Mouse (Mus musculus) kidney, adult 2 months (tissue): ENCODE measurements around the gene Ttf1. TPM values are rescaled to one million over a fixed set of nuclear protein-coding genes. Genes with fewer than 3 reads are reported as not detected.

ENCODE experiments used
- DNase-seq: peaks from one replicate; pipeline ENCODE4 v3.0.0; 2021
- H3K27ac ChIP-seq: fragments of 200-500 bp; 2 replicates; pipeline ENCODE4 v1.5.1; 2012; ENCODE audit warnings: low read depth, low read length, control low read depth, inconsistent platforms; ENCODE audit not compliant: insufficient read depth
- H3K27me3 ChIP-seq: fragments of 200-500 bp; replicated peaks from 2 replicates; pipeline ENCODE4 v1.6.1; 2012; ENCODE audit warnings: mild to moderate bottlenecking, moderate library complexity, low read length, inconsistent platforms; ENCODE audit not compliant: control insufficient read depth, insufficient read depth
- H3K36me3 ChIP-seq: fragments of 200-500 bp; 2 replicates; pipeline ENCODE4 v1.6.1; 2012; ENCODE audit warnings: mild to moderate bottlenecking, moderate library complexity, low read length, inconsistent platforms; ENCODE audit not compliant: control insufficient read depth, insufficient read depth
- H3K4me1 ChIP-seq: fragments of 200-500 bp; 2 replicates; pipeline ENCODE4 v1.6.1; 2011; ENCODE audit warnings: low read length; ENCODE audit not compliant: control insufficient read depth, insufficient read depth
- H3K4me3 ChIP-seq: fragments of 200-500 bp; 2 replicates; pipeline ENCODE4 v1.5.1; 2011; ENCODE audit warnings: mild to moderate bottlenecking, low read depth, low read length, control low read depth; ENCODE audit not compliant: insufficient read depth
- CTCF ChIP-seq: fragments of 200-500 bp; conservative IDR thresholded peaks from 2 replicates; pipeline ENCODE4 v1.5.1; 2011; ENCODE audit warnings: low read depth, mild to moderate bottlenecking, control low read depth, low read length, moderate library complexity, mixed read lengths; ENCODE audit not compliant: insufficient read depth, insufficient read length
- POLR2A ChIP-seq: fragments of 200-500 bp; IDR thresholded peaks from one replicate; pipeline ENCODE4 v1.6.1; 2011; ENCODE audit warnings: low read depth, low read length, control low read depth
- WGBS: fragments of 180-500 bp; shearing (Covaris S2); methylation state at CpG from one replicate; pipeline ENCODE4 v1.1.7; 2018; 5-methylcytosine and 5-hydroxymethylcytosine counted together
- polyA plus RNA-seq: library from polyadenylated mRNA; depleted of rRNA; stranded (reverse); fragments of >200 nt; gene quantifications from 2 replicates; pipeline ENCODE4 v1.2.3, GENCODE M21; 2012

The Ttf1 gene
- polyA plus RNA-seq, 1 experiment: 5.6 TPM

DNA sequence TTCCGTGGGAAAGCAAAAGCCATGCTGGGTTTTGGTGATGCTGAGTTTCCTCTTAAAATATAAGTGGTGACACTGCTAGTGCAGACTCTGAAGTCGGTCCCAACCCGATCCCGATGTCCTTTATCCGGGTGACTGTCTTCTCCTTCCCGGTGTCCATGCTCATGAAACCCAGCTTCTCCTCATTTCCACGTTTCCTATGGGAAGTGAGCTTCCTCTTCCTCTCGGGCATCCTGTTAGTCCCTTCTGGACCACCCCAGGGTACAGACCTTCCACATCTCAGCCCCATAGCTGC, 18.6 kb upstream of the Ttf1 start:
- DNase-seq: no peak
- 50% methylated on average over 8 of the region's 8 CpGs for WGBS

GRCm38 (mm10) chr2:29042124-29042523, 17.9 kb upstream of the Ttf1 start:
- H3K27me3 ChIP-seq: no peaks in the 10 kb centered on the region
- H3K36me3 ChIP-seq: no peaks in the 10 kb centered on the region
- 93% methylated on average over 5 of the region's 5 CpGs for WGBS
- TF ChIP-seq CTCF (no peak), POLR2A (no peak)
- DNase-seq: no peak
- H3K4me3 ChIP-seq: no peak overlapping the region
- no peaks in the 10 kb centered on the region for H3K4me1 ChIP-seq
- no peak overlapping the region for H3K27ac ChIP-seq

More for the DNA sequence above, 18.6 kb upstream of the Ttf1 start:
- Histone ChIP-seq H3K4me1 (0 out of 2 replicates have a peak, but pooled peaks cover 1% of the 10 kb centered on the region), H3K36me3 (no peaks in the 10 kb centered on the region), H3K27ac (no peak overlapping the region), H3K27me3 (no peaks in the 10 kb centered on the region), H3K4me3 (no peak overlapping the region)
- TF ChIP-seq CTCF (no peak), POLR2A (no peak)

- Histone ChIP-seq H3K27me3 (no peaks in the 10 kb centered on the region), H3K27ac (no peak overlapping the region), H3K4me1 (no peaks in the 10 kb centered on the region), H3K4me3 (no peak overlapping the region), H3K36me3 (no peaks in the 10 kb centered on the region)
- WGBS: 23% methylated on average over 16 of the region's 16 CpGs
- TF ChIP-seq POLR2A: no peak
- no peak for TF ChIP-seq CTCF
- no peak for DNase-seq
These were observed 13.9 kb upstream of the Ttf1 start for GRCm38 (mm10) chr2:29046151-29046550.

DNA sequence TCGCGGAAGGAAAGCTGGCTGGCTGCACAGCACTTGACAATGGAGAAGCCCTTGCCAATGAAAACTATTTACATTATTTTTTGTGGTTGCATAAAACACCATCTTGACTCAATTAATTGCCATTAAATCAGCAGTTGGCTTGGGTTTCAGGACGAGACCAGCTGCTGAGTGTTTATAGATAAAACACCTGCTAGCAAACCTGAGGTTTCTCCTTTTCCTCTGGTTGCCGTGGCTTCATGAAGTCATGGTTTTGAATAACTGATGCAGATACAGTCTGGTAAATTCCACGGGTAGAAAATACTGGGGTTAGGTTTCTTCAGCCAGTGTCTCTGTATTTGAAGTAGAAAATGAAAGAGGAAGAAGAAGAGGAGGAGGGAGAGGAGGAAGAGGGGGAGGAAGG, 8.1 kb upstream of the Ttf1 start:
- Histone ChIP-seq H3K4me3 (no peak overlapping the region), H3K4me1 (0 out of 2 replicates have a peak, but pooled peaks cover 5% of the 10 kb centered on the region), H3K27ac (no peak overlapping the region), H3K27me3 (no peaks in the 10 kb centered on the region), H3K36me3 (no peaks in the 10 kb centered on the region)
- 61% methylated on average over 5 of the region's 5 CpGs for WGBS
- no peak for DNase-seq
- TF ChIP-seq CTCF: no peak
- no peak for TF ChIP-seq POLR2A

DNA sequence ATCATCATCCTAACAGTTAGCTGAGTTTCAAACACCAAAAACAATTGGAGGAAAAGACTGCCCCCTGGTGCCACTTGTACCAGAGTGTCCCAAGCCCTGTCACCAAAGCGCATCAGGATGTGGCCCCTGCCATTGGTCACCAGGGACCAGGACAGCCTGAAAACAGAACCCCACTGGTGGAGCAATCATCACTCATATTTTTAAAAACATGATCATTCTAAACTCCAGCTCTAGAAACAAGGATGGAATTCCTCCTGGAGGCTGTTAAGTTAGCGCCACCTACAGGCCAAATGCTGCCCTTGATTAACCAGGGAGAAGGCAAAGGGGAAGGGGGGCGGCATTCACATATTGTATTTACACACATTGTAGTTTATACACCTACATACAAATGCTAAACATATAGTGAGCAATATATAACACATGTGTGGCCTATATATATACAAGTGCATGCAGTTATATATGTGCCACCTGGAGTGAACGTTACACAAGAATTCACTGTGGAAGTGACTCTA, 7.1 kb upstream of the Ttf1 start:
- peak; percentile 58 for DNase-seq

GRCm38 (mm10) chr2:29053802-29054544, 6.1 kb upstream of the Ttf1 start:
- 0 out of 2 replicates have a peak, but pooled peaks cover 5% of the 10 kb centered on the region for H3K4me1 ChIP-seq
- WGBS: 2% methylated on average over 20 of the region's 20 CpGs
- DNase-seq: peak; percentile 65
- no peaks in the 10 kb centered on the region for H3K36me3 ChIP-seq
- H3K4me3 ChIP-seq: peak overlapping the region; percentile 76
- TF ChIP-seq CTCF (peak; percentile 58), POLR2A (no peak)
- no peaks in the 10 kb centered on the region for H3K27me3 ChIP-seq
- no peak overlapping the region for H3K27ac ChIP-seq

More for the DNA sequence above, 7.1 kb upstream of the Ttf1 start:
- no peak for TF ChIP-seq POLR2A
- TF ChIP-seq CTCF: peak; percentile 51; the same call in 1 of the 2 replicates
- Histone ChIP-seq H3K4me3 (no peak overlapping the region), H3K36me3 (no peaks in the 10 kb centered on the region), H3K27me3 (no peaks in the 10 kb centered on the region), H3K27ac (no peak overlapping the region), H3K4me1 (0 out of 2 replicates have a peak, but pooled peaks cover 5% of the 10 kb centered on the region)
- 22% methylated on average over 4 of the region's 4 CpGs for WGBS

GRCm38 (mm10) chr2:29054545-29054935, 5.5 kb upstream of the Ttf1 start:
- Histone ChIP-seq H3K4me1 (0 out of 2 replicates have a peak, but pooled peaks cover 5% of the 10 kb centered on the region), H3K4me3 (peak overlapping the region; percentile 76), H3K36me3 (no peaks in the 10 kb centered on the region), H3K27ac (no peak overlapping the region), H3K27me3 (no peaks in the 10 kb centered on the region)
- no peak for TF ChIP-seq POLR2A
- no peak for TF ChIP-seq CTCF
- 2% methylated on average over 30 of the region's 30 CpGs for WGBS
- DNase-seq: no peak
